Mouse (Mus musculus): ENCODE results near the gene Ms4a10.

Ms4a10 gene

GRCm38 (mm10) chr19:10916506-10916905, 58.0 kb downstream of the Ms4a10 start:
- DNase-seq: no peak

DNA sequence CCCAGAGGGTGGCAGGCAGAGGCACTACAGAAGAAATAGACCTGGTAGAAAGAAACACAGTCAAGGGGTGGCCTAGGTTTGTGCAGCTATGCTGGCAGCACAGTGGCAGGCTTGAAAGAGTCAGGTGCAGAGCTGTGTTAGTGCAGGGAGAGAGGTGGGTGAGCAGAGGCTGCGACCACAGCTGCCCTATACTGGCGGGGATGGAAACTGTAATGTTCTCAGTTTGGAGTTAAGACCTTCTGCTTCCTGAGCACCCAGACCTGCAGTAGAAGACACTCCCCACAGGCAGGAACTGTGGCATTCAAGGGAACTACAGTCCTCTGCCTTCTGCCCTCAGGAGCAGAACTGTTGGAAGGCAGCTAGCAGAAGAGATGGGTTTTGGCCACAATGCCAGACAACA, 59.6 kb downstream of the Ms4a10 start:
- DNase-seq: no peak

GRCm38 (mm10) chr19:10914291-10914690, 60.2 kb downstream of the Ms4a10 start:
- no peak for DNase-seq

Measured in kidney, adult 11 months (tissue).